Mouse (Mus musculus) G1E-ER4 (cell line): ENCODE data around the gene Cd5. TPM values are rescaled to one million over a fixed set of nuclear protein-coding genes. Genes with fewer than 3 reads are reported as not detected.

Experiments used
- GATA1 ChIP-seq: IDR thresholded peaks from one replicate; pipeline ENCODE4 v1.8.0; 2012; ENCODE audit warnings: low read length, inconsistent platforms
- polyA plus RNA-seq: library from polyadenylated mRNA; stranded (reverse); fragments of >175 nt; gene quantifications from 2 replicates; pipeline ENCODE4 v1.2.3, GENCODE M21; 2012

The Cd5 gene
- polyA plus RNA-seq: not detected in 2 replicates

DNA sequence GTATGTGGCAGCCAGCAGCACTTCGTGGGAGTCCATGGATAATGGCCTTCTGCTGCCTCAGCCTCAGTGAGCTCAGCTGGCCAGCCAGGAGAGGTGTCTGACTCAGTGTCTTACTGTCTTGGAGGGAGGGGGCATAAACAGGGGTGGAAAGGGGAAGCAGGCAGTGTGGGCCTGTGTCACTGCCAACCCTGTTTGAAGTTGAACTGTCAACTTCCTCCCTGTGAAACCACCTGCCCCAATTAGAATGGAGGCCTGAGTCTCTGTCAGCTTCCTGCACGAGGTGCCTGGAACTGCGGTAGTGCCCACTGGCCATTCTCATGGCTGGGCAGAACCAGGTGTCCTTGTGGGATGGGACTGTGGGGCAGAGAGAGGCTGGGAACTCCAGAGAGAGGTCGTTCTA is at the start of gene Cd5:
Cd5 (minus strand) TSS at position 192 of the 400 bp plus-strand sequence.
- no peak for TF ChIP-seq GATA1

DNA sequence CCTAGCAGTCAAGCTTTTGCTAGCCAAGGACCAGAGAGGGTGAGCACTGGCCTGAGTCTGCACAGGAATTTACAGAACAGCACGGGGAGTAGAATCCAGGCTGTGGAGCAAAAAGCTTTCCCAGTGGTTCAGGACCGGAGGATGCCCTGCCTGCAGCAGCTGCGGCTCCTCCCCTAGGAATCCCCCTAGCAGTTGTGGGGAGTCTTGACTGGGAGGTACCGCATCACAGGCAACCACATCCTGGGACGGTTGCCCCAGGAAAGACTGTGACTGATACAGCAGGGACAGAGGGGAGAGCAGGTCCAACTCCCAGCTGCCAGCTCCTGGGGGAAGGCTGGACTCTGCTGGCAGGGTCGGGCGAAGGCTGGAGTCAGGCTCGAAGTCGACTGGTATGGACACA is 49.4 kb upstream of the Cd5 start:
- TF ChIP-seq GATA1: no peak

DNA sequence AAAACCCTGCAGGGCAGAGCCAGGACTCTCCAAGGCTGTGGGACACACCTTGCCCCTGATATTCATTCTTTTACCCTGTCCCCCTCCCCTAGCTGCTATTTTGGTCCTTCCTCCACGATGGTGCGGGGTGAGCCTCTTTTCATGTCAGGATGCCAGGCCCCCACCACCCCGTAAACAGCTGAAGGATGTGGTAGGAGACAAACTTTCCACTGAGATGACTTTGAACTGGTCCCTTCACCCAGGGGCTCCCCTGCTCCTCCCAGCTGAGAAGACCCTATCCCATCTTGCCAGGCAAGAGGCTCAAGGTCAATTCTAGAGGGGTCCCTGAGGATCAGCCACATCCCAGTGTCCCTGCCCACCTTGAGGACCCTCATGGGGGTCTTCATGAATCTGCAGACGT is 48.6 kb upstream of the Cd5 start:
- TF ChIP-seq GATA1: no peak

DNA sequence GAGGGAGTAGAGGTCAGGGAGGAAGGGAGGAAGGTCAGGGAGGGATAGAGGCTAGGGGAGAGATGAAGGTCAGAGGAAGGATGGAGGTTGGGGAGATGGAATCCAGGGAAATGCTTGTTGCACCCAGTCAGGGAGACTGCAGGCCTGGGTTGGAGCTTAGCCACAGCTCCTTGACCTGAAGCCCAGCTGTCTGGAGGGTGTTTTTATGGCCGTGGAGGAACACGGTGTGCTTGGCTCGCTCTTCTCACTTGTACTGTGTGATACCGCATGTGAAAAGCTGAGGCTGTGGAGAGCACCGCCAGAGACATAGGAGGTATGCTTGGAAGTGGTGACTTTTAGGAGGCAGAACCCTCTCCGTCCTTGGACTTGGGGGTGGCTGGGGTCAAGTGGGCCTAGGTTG is 48.0 kb upstream of the Cd5 start:
- TF ChIP-seq GATA1: no peak

DNA sequence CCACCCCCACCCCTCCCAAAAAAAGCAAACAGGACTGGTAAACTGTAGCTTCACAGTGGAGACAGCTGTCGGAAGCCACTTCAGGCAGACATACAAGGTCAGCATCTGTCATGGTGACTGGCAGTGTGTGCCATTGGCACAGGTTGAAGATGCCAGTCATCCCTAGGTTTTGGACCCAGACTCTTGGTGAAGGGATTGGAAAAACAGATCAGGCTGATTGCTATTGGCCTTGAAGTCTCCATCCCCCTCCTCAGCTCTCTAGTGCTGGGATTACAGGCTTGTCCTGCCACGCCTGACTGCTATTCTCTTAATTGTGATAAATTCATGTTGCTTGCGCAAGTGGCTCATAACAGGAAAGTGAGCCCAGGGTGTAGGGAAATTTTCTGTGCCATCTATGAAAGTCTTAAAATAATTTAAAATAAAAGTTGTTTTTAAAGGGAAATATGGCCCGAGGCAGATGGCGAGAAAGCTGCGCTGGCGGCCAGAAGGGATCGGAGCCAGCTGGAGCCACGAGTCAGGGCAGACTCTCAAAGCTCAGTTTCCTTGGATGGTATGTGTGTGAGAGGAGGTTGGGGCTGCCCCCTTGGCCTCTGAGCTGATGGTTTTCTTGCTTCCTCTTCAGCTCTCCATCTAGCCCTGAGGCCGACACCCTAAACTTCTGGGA is 46.1 kb upstream of the Cd5 start:
- TF ChIP-seq GATA1: no peak

DNA sequence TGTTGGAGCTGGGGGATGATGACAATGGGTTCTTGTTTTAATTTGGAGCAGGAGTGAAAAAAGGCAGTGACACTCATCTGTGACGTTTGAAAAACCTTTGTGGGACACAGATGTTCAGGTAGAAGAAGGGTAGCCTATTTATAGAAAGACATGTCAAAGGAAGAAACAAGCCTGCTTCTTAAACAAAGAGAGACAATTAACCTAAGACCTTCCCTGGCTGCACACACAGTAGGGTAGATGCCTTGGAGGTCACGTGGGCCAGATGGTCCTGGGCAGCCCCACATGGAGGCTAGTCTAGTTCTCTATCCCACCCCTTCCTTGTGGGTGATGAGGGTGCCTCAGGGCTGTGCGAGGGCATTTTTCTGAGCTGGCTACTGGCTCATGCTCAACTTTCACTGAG is 45.3 kb upstream of the Cd5 start:
- no peak for TF ChIP-seq GATA1

DNA sequence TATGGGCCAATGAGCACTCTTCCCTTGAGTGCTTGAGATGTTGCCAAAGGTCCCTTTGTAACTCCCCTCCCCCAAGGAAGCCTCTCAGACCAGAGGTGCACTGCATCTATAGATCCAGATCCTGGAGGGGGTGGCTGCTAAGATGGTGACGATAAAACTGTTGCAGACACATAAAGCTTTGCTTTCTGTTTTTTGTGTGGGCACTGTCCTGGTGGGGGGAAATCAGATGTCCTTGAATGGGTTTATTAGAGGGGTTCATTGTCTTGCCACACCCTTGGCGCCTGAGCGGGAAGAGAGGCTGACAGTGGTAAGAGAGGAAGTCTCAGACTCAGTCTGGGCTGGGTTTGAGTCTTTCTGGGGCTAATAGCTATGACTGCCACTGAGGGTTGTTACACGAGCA is 44.4 kb upstream of the Cd5 start:
- TF ChIP-seq GATA1: no peak

DNA sequence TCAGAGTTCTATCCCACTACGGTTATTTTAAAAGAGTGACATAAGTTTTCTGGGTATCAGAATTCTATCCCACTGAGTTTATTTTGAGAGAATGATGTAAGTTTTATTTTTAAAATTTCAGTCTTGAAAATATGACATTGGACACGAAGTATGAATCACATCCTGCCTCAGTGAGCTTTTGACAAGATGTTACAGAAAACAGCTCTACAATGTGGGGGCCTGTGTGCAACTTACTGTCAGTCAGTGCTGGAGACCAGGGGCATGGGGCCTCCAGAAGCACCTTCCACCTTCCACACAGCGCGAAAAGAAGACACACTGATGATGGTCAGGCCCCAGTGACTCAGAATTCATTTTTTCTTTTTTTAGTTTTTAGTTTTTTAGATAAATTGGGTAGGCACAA is 42.8 kb upstream of the Cd5 start:
- no peak for TF ChIP-seq GATA1

DNA sequence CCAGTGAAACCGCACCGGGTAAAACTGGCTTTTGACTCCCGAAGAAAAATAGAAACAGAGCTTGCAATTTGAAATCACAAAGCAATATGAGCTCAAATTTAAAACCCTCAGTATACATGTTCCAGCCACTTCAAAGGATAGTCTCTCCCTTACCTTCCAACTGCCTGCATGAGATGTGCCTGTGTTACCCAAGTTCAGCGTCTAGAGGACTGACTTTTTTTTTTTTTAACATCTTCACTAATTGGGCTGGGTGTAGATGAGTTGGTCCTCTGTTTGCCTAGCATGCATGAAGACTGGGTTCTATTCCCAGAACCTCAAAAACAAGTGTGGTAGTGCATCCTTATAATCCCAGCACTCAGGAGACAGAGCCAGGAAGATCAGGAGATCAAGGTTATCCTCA is 38.1 kb upstream of the Cd5 start:
- no peak for TF ChIP-seq GATA1

DNA sequence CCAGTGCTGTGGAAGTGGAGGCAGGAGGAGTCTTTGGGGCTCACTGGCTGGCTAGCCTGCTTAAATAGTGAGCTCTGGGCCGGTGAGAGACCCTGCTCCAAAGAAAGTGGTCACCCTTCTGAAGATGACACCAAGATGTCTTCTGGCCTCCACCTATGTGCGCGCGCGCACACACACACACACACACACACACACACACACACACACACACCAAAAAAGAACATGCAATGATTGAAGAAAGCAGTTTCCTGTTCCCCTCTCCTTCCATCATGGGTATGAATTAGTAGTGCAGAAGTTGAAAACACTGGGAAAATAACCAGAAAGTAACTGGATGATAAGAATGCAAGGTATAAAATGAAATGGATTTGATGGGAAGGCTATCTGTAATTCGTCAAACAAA is 35.3 kb upstream of the Cd5 start:
- no peak for TF ChIP-seq GATA1

DNA sequence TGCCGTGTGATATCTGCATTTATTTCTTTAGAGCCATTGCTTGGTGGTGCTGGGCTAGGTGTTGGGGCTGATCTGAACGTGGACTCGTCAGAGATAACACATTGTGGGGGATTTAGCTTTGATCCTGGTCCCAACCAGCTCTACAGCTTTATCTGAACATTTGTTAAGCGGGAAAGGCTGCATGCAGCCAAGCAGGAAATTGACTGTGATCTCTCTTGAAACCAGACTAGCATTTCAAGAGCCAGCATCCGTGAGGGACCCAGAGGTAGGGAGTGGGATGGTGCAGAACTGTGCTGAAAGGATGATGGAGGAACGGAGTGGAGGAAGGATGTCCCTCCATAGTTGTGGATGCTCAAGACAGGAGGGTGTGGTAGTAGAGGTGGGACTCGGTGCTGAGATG is 34.6 kb upstream of the Cd5 start:
- no peak for TF ChIP-seq GATA1

DNA sequence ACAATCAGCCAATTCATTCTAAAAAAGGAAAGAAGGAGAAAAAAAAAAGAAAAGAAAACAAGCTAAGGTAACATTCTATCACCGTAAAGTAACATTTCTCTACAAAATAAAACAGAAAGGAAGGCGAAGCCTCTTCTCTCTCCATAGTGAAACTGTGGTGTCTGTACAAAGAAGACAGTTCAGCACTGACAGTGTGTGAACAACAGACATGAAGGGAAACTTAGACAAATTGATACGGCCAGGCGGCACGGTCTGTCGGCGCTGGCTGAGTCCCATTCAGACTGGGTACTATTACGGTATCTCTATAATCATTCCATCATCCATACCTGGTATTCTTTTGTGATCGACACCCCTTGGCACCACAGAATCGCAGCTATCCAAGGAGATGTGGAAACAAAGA is 34.1 kb upstream of the Cd5 start:
- no peak for TF ChIP-seq GATA1

DNA sequence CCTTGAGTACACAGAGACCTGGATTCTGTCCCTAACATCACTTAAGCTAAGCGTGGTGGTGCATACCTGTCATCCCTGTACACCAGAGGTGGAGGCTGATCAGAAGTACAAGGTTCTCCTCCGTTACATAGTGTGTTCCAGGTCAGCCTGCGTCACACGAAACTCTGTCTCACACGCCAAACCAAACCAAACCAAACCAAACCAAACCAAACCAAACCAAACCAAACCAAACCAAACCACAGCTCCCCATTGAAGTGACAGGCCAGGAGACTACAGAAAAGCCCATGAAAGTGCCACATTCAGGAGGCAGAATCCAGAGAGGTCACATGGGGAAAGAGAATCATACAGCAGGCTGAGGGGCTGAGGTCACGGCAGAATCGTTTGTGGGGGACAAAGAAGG is 33.2 kb upstream of the Cd5 start:
- TF ChIP-seq GATA1: no peak

DNA sequence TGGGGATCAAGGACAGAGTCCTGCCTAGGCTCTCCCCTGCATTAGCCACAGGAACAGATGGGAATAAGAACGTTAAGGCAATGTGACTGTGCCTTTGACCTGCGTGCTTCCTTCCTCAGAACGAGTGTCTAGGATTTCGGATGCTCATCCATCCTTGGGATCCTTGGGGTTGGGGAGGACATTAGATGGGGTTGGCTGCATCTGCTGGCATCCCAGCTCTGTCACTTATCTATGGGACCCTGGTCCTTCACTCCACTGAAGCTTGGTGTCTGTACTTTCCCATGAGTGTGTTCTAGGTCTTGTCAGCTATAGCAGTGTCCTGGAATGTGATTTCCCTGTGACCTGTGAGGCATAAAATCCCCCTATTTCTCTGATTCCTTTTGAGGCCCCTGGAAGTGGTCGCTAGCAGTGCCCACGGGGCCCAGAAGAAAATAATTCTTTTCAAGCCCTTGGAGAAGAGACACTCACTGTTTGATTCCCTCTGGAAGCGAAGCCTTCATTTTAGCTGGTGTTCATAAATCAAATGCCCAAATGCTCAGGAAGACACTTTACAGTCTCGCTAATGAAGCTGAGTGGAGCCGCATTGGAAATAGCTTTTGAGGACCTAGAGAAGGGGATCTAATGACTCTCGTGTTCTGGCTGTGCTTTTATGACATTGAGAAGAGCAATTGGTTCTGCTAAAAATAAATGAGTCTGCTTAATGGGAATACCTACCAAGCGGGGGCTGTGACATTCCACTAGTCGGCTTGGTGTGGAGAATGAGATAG is 30.8 kb upstream of the Cd5 start:
- no peak for TF ChIP-seq GATA1

DNA sequence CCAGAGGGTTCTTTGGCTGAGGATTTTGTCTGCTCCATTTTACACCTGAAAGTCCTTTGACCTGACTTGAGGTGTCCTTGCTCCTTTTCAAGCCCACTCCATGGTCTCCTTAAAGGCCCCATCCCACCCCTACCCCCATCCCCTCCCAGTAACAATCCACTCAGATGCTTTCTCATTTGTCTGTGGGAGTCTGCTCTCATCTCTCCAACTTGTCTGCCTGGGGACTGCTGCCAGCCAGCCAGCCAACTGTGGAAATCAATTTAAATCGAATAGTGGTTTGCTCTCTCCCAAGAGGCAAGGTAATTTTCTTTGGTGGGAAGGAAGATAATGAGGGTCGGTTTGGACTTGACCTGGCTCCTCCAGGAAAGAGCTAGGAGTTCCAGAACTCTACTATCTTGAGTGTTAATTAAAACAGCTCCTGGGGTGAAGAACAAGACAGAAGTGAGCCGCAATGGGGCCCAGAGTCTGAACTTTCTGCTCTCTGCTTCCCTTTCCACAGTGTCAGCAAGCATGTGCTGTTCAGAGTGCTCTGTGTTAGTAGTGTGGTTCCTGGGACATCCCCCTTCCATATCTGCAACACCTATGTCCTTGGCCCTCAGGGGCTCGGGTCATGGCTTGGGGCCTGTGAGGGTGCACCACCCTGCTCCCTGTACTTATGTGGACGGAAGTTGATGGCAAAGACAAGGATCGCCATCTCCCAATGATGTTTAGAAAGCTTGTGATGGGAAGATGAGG is 30.1 kb upstream of the Cd5 start:
- TF ChIP-seq GATA1: no peak

DNA sequence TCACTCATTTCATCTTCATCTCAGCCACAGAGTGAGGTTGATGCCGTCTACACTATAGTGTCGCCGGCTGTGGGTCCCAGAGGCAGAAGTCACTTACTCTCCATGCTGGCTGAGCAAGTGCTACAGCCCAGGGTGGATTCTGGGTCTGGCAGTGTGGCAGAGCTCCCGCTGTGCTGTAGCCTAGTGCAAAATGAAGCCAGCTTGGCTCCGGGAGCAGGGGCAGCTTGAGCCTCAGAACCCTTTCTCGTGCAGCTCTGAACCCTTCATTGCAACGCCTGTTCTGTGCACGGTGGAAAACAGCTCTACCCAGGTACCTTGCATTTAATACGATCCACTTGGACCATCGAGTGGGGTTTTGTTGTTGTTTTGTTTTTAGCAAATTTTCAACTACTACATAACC is 28.8 kb upstream of the Cd5 start:
- no peak for TF ChIP-seq GATA1
